Mouse (Mus musculus) thymus, adult 2 months (tissue): ENCODE results near the gene Hoxb7.

Source experiments
- CTCF ChIP-seq: fragments of 200-500 bp; IDR thresholded peaks from 2 replicates; pipeline ENCODE4 v1.5.1; 2012; ENCODE audit warnings: mild to moderate bottlenecking, control low read depth, low read length, moderate library complexity, borderline replicate concordance; ENCODE audit not compliant: control insufficient read depth, poor library complexity, insufficient read depth; ENCODE audit errors: extremely low read depth
- POLR2A ChIP-seq: fragments of 200-500 bp; IDR thresholded peaks from 2 replicates; pipeline ENCODE4 v1.6.1; 2012; ENCODE audit warnings: mild to moderate bottlenecking, low read length, control low read depth, moderate library complexity; ENCODE audit not compliant: control insufficient read depth, poor library complexity, insufficient read depth; ENCODE audit errors: extremely low read depth

- no peak for TF ChIP-seq POLR2A
- no peak for TF ChIP-seq CTCF
Observed at GRCm38 (mm10) chr11:96301837-96302236, 15.4 kb downstream of the Hoxb7 start.
